Mouse (Mus musculus): Measurements from ENCODE around the gene Spen. TPM values are rescaled to one million over a fixed set of nuclear protein-coding genes. Genes with fewer than 3 reads are reported as not detected.
A peak's percentile ranks its signal among the peaks of the same experiment; 100 is the strongest.

Spen gene
- polyA plus RNA-seq, 1 experiment from 2014 or later: 22.0 TPM

DNA sequence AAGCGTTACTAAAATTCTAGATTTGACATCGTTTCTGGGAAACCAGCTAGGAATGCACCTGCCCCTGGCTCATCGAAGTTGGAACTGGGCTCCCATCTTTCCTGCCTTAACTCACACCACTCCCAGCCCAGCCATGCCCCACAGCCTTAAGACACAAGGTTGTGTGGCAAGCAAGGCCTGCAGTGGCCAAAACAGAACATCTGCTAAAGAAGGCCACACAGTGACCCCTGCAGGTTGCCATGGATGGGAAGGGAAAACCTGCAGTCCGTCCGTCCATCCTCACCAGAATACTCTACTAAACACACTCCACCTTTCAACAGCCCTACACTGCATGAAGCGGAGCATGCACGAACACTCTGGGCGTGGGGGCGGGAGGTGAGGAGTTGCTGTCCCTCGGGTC lies 31.5 kb downstream of the Spen start:
- H3K4me3 ChIP-seq (ENCODE audit: low read depth, low read length): no peak overlapping the region
- 85% methylated on average over 10 of the region's 10 CpGs for WGBS
- H3K9ac ChIP-seq (ENCODE audit: low read depth, low read length): no peak overlapping the region
- H3K36me3 ChIP-seq (ENCODE audit: control insufficient read depth, insufficient read depth, low read length): no peaks in the 10 kb centered on the region
- no peaks in the 10 kb centered on the region for H3K9me3 ChIP-seq (ENCODE audit: control insufficient read depth, low read length)
- no peaks in the 10 kb centered on the region for H3K4me1 ChIP-seq (replicated peaks; ENCODE audit: control insufficient read depth, insufficient read depth, low read length)
- ATAC-seq (ENCODE audit: low FRiP score): no peak
- no peak for DNase-seq (ENCODE audit: low spot score)
- H3K27me3 ChIP-seq (ENCODE audit: control insufficient read depth, insufficient read depth, low read length): no peaks in the 10 kb centered on the region
- no peak overlapping the region for H3K27ac ChIP-seq (ENCODE audit: low read depth, low read length)
- no peak overlapping the region for H3K4me2 ChIP-seq (replicated peaks; ENCODE audit: low read depth, low read length)

DNA sequence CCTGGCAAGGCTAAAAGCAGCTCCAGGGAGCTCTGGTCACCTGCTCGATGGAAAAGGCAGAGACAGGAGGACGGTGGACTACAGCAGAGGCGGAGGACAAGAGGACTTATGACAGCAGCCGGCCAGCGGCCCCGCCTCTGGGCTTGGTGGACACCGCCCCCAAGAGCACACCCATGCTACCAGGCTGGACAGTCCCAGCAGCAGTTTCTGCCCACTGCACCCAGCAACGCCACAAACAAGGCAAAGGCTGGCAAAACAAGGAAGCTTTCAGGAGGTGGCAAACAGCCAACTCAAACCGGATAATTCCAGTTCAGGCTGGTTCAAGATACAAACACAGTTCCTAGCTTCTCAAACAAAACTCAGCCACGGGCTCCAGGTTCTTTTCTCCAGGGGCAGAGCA lies 32.0 kb downstream of the Spen start:
- no peak overlapping the region for H3K9ac ChIP-seq (ENCODE audit: low read depth, low read length)
- peak; percentile 32 for DNase-seq (ENCODE audit: low spot score)
- ATAC-seq (ENCODE audit: low FRiP score): no peak

GRCm38 (mm10) chr4:141505810-141506209 lies 32.6 kb downstream of the Spen start:
- no peak overlapping the region for H3K27ac ChIP-seq (ENCODE audit: low read depth, low read length)
- 97% methylated on average over 10 of the region's 11 CpGs for WGBS
- H3K4me1 ChIP-seq (replicated peaks; ENCODE audit: control insufficient read depth, insufficient read depth, low read length): no peaks in the 10 kb centered on the region
- no peak overlapping the region for H3K4me2 ChIP-seq (replicated peaks; ENCODE audit: low read depth, low read length)
- no peaks in the 10 kb centered on the region for H3K9me3 ChIP-seq (ENCODE audit: control insufficient read depth, low read length)
- H3K9ac ChIP-seq (ENCODE audit: low read depth, low read length): no peak overlapping the region
- no peak overlapping the region for H3K4me3 ChIP-seq (ENCODE audit: low read depth, low read length)
- DNase-seq (ENCODE audit: low spot score) (no peak), ATAC-seq (ENCODE audit: low FRiP score) (no peak)
- no peaks in the 10 kb centered on the region for H3K27me3 ChIP-seq (ENCODE audit: control insufficient read depth, insufficient read depth, low read length)
- H3K36me3 ChIP-seq (ENCODE audit: control insufficient read depth, insufficient read depth, low read length): no peaks in the 10 kb centered on the region

More for the DNA sequence above, 32.0 kb downstream of the Spen start:
- no peak overlapping the region for H3K27ac ChIP-seq (ENCODE audit: low read depth, low read length)
- no peak overlapping the region for H3K4me2 ChIP-seq (replicated peaks; ENCODE audit: low read depth, low read length)
- H3K36me3 ChIP-seq (ENCODE audit: control insufficient read depth, insufficient read depth, low read length): no peaks in the 10 kb centered on the region
- 86% methylated on average over 10 of the region's 10 CpGs for WGBS
- no peaks in the 10 kb centered on the region for H3K27me3 ChIP-seq (ENCODE audit: control insufficient read depth, insufficient read depth, low read length)
- H3K4me1 ChIP-seq (replicated peaks; ENCODE audit: control insufficient read depth, insufficient read depth, low read length): no peaks in the 10 kb centered on the region
- no peaks in the 10 kb centered on the region for H3K9me3 ChIP-seq (ENCODE audit: control insufficient read depth, low read length)
- H3K4me3 ChIP-seq (ENCODE audit: low read depth, low read length): no peak overlapping the region

DNA sequence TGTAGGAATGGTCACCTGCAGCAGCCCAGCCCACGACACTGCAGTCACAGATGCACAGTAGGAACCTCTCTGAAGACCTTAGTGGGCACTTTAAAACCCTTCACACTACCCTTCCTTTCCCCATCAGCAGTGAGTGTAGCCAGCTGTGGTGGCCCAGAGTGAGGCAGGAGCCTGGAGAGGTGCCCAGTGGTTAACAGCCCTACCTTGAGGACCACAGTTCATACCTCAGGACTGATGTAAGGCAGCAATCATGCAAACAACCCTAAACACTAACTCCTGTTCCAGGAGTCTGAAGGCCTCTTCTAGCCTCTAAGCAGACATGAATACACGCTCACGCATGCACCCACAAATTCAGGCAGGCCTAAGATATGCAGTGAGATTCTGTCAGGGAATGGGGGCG lies 33.9 kb downstream of the Spen start:
- Histone ChIP-seq H3K4me2 (replicated peaks; ENCODE audit: low read depth, low read length) (no peak overlapping the region), H3K4me1 (replicated peaks; ENCODE audit: control insufficient read depth, insufficient read depth, low read length) (no peaks in the 10 kb centered on the region), H3K4me3 (ENCODE audit: low read depth, low read length) (no peak overlapping the region), H3K9ac (ENCODE audit: low read depth, low read length) (no peak overlapping the region), H3K27me3 (ENCODE audit: control insufficient read depth, insufficient read depth, low read length) (no peaks in the 10 kb centered on the region), H3K9me3 (ENCODE audit: control insufficient read depth, low read length) (no peaks in the 10 kb centered on the region), H3K27ac (ENCODE audit: low read depth, low read length) (no peak overlapping the region), H3K36me3 (ENCODE audit: control insufficient read depth, insufficient read depth, low read length) (no peaks in the 10 kb centered on the region)
- DNase-seq (ENCODE audit: low spot score) (no peak), ATAC-seq (ENCODE audit: low FRiP score) (no peak)
- WGBS: 94% methylated on average over 4 of the region's 4 CpGs

DNA sequence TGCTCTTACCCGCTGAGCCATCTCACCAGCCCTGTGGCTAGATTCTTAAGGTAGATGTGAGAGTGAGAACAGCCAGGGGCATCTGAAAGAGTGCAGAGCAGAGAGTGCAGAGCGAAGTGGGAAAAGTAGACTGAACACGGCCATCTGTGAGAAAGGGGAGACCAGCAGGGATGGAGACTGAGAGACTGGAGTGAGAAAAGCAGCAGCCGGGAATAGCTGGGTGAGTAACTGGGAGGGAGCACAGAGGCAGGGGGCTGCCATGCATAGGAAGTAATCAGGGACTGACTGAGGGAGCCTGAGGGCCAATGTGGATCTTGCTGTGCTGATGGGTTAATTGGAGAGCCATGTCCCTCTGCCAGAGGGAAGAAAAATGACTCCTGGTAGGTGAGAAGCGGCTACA lies 35.7 kb downstream of the Spen start:
- no peak overlapping the region for H3K27ac ChIP-seq (ENCODE audit: low read depth, low read length)
- H3K4me2 ChIP-seq (replicated peaks; ENCODE audit: low read depth, low read length): no peak overlapping the region
- 62% methylated on average over 5 of the region's 5 CpGs for WGBS
- no peak overlapping the region for H3K4me3 ChIP-seq (ENCODE audit: low read depth, low read length)
- no peaks in the 10 kb centered on the region for H3K27me3 ChIP-seq (ENCODE audit: control insufficient read depth, insufficient read depth, low read length)
- no peaks in the 10 kb centered on the region for H3K36me3 ChIP-seq (ENCODE audit: control insufficient read depth, insufficient read depth, low read length)
- ATAC-seq (ENCODE audit: low FRiP score): no peak
- DNase-seq (ENCODE audit: low spot score): no peak
- H3K9ac ChIP-seq (ENCODE audit: low read depth, low read length): no peak overlapping the region
- H3K9me3 ChIP-seq (ENCODE audit: control insufficient read depth, low read length): no peaks in the 10 kb centered on the region
- H3K4me1 ChIP-seq (replicated peaks; ENCODE audit: control insufficient read depth, insufficient read depth, low read length): no peaks in the 10 kb centered on the region

- DNase-seq (ENCODE audit: low spot score): no peak
- Histone ChIP-seq H3K4me3 (ENCODE audit: low read depth, low read length) (no peak overlapping the region), H3K27ac (ENCODE audit: low read depth, low read length) (no peak overlapping the region), H3K4me2 (replicated peaks; ENCODE audit: low read depth, low read length) (no peak overlapping the region), H3K4me1 (replicated peaks; ENCODE audit: control insufficient read depth, insufficient read depth, low read length) (no peaks in the 10 kb centered on the region), H3K9me3 (ENCODE audit: control insufficient read depth, low read length) (no peaks in the 10 kb centered on the region), H3K27me3 (ENCODE audit: control insufficient read depth, insufficient read depth, low read length) (no peaks in the 10 kb centered on the region), H3K9ac (ENCODE audit: low read depth, low read length) (no peak overlapping the region), H3K36me3 (ENCODE audit: control insufficient read depth, insufficient read depth, low read length) (no peaks in the 10 kb centered on the region)
- no peak for ATAC-seq (ENCODE audit: low FRiP score)
- 88% methylated on average over 5 of the region's 5 CpGs for WGBS
Observed at GRCm38 (mm10) chr4:141501058-141501457, 37.3 kb downstream of the Spen start.

GRCm38 (mm10) chr4:141500637-141501036 lies 37.8 kb downstream of the Spen start:
- Histone ChIP-seq H3K36me3 (ENCODE audit: control insufficient read depth, insufficient read depth, low read length) (no peaks in the 10 kb centered on the region), H3K4me3 (ENCODE audit: low read depth, low read length) (no peak overlapping the region), H3K27ac (ENCODE audit: low read depth, low read length) (no peak overlapping the region), H3K4me1 (replicated peaks; ENCODE audit: control insufficient read depth, insufficient read depth, low read length) (no peaks in the 10 kb centered on the region), H3K27me3 (ENCODE audit: control insufficient read depth, insufficient read depth, low read length) (no peaks in the 10 kb centered on the region), H3K9ac (ENCODE audit: low read depth, low read length) (no peak overlapping the region), H3K9me3 (ENCODE audit: control insufficient read depth, low read length) (no peaks in the 10 kb centered on the region), H3K4me2 (replicated peaks; ENCODE audit: low read depth, low read length) (no peak overlapping the region)
- ATAC-seq (ENCODE audit: low FRiP score): no peak
- WGBS: 59% methylated on average over 4 of the region's 4 CpGs
- no peak for DNase-seq (ENCODE audit: low spot score)

- Histone ChIP-seq H3K27ac (ENCODE audit: low read depth, low read length) (no peak overlapping the region), H3K9ac (ENCODE audit: low read depth, low read length) (no peak overlapping the region), H3K4me3 (ENCODE audit: low read depth, low read length) (no peak overlapping the region), H3K27me3 (ENCODE audit: control insufficient read depth, insufficient read depth, low read length) (no peaks in the 10 kb centered on the region), H3K4me1 (replicated peaks; ENCODE audit: control insufficient read depth, insufficient read depth, low read length) (no peaks in the 10 kb centered on the region), H3K9me3 (ENCODE audit: control insufficient read depth, low read length) (no peaks in the 10 kb centered on the region), H3K4me2 (replicated peaks; ENCODE audit: low read depth, low read length) (no peak overlapping the region), H3K36me3 (ENCODE audit: control insufficient read depth, insufficient read depth, low read length) (peaks cover 9% of the 10 kb centered on the region)
- ATAC-seq (ENCODE audit: low FRiP score) (no peak), DNase-seq (ENCODE audit: low spot score) (no peak)
- 91% methylated on average over 4 of the region's 4 CpGs for WGBS
Observed at GRCm38 (mm10) chr4:141488670-141489069, 49.7 kb downstream of the Spen start.

- no peak for ATAC-seq (ENCODE audit: low FRiP score)
- WGBS: 95% methylated on average over 11 of the region's 11 CpGs
Observed at GRCm38 (mm10) chr4:141487581-141487980, 50.8 kb downstream of the Spen start.

More at GRCm38 (mm10) chr4:141487581-141487980, 50.8 kb downstream of the Spen start:
- Histone ChIP-seq H3K4me2 (replicated peaks; ENCODE audit: low read depth, low read length) (no peak overlapping the region), H3K27ac (ENCODE audit: low read depth, low read length) (no peak overlapping the region), H3K4me1 (replicated peaks; ENCODE audit: control insufficient read depth, insufficient read depth, low read length) (no peaks in the 10 kb centered on the region), H3K4me3 (ENCODE audit: low read depth, low read length) (no peak overlapping the region), H3K9ac (ENCODE audit: low read depth, low read length) (no peak overlapping the region), H3K9me3 (ENCODE audit: control insufficient read depth, low read length) (no peaks in the 10 kb centered on the region), H3K27me3 (ENCODE audit: control insufficient read depth, insufficient read depth, low read length) (no peaks in the 10 kb centered on the region), H3K36me3 (ENCODE audit: control insufficient read depth, insufficient read depth, low read length) (peaks cover 11% of the 10 kb centered on the region)
- DNase-seq (ENCODE audit: low spot score): no peak
